ENCODE assay signal across 8 mouse cellular contexts in the genomic region with DNA sequence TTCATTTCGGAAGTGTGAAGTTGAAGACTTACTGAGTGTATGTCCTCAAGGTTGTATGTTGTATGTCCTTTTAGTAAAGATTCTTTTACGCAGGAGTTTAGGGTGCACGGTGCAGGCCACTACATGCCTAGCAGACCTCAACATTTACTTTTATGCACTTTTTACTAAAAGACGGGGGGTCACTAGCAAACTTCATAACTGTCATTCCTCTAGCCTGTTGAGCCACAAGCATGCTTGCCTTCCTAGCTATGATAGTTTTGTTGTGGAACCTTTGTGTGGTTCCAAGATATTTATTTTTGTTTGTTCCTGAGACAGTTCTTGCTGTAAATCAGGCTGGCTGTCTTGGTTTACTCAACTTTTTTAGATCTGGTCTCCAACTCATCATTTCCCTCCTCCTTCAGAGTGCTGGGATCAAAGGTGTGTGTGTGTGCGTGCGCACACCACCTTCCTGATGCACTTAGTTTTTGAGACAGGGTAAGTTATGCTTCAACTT. TPM values are rescaled to one million over a fixed set of nuclear protein-coding genes. Genes with fewer than 3 reads are reported as not detected.
DNase-seq lines count a peak whose midpoint lies in the region; ATAC-seq lines count a peak whose summit lies in the region.

No protein-coding gene starts in this region.

- H3K4me1 ChIP-seq in lung, embryonic 16.5 days (replicated peaks; ENCODE audit: control insufficient read depth, insufficient read depth, low read length) = peaks cover 23% of the 10 kb centered on the region
- H3K4me1 ChIP-seq in embryonic facial prominence, embryonic 15.5 days = peaks cover 14% of the 10 kb centered on the region; the same call in 1 of the 2 replicates
- peaks cover 24% of the 10 kb centered on the region for H3K4me1 ChIP-seq in kidney, embryonic 16.5 days (ENCODE audit: insufficient read depth, low read length)
- peaks cover 50% of the 10 kb centered on the region for H3K4me1 ChIP-seq in neural tube, embryonic 13.5 days (replicated peaks)

- H3K27me3 ChIP-seq in lung, embryonic 16.5 days (ENCODE audit: control insufficient read depth, insufficient read depth, low read depth, low read length) = no peaks in the 10 kb centered on the region
- no peaks in the 10 kb centered on the region for H3K27me3 ChIP-seq in embryonic facial prominence, embryonic 15.5 days
- no peaks in the 10 kb centered on the region for H3K27me3 ChIP-seq in kidney, embryonic 16.5 days (ENCODE audit: insufficient read depth, low read length)
- H3K27me3 ChIP-seq in neural tube, embryonic 13.5 days = no peaks in the 10 kb centered on the region

- peaks cover 23% of the 10 kb centered on the region for H3K36me3 ChIP-seq in lung, embryonic 16.5 days (ENCODE audit: control insufficient read depth, insufficient read depth, low read length)
- H3K36me3 ChIP-seq in embryonic facial prominence, embryonic 15.5 days = peaks cover 22% of the 10 kb centered on the region
- H3K36me3 ChIP-seq in kidney, embryonic 16.5 days (ENCODE audit: insufficient read depth, low read length) = peaks cover 23% of the 10 kb centered on the region
- H3K36me3 ChIP-seq in neural tube, embryonic 13.5 days = peaks cover 25% of the 10 kb centered on the region

- ATAC-seq in lung, embryonic 16.5 days (ENCODE audit: low read depth) = no peak
- ATAC-seq in embryonic facial prominence, embryonic 15.5 days (ENCODE audit: insufficient number of reproducible peaks, low FRiP score, low TSS enrichment, low read depth) = no peak
- no peak for ATAC-seq in kidney, embryonic 16.5 days (ENCODE audit: low FRiP score, low TSS enrichment)
- ATAC-seq in neural tube, embryonic 13.5 days (ENCODE audit: low read depth) = no peak

- peak overlapping the region; percentile 99 for H3K27ac ChIP-seq in lung, embryonic 16.5 days (ENCODE audit: low read length)
- H3K27ac ChIP-seq in embryonic facial prominence, embryonic 15.5 days (replicated peaks) = peak overlapping the region; percentile 99
- H3K27ac ChIP-seq in kidney, embryonic 16.5 days (ENCODE audit: low read length) = peak overlapping the region; percentile 100
- H3K27ac ChIP-seq in neural tube, embryonic 13.5 days (replicated peaks) = peak overlapping the region; percentile 98; the same call in 1 of the 2 replicates

- DNase-seq in lung, postnatal 36 days = no peak
- DNase-seq in gastrocnemius, postnatal 10 days = no peak
- no peak for DNase-seq in right cerebral cortex, postnatal 10 days (ENCODE audit: low spot score in 2 of 2)
- no peak for DNase-seq in layer of hippocampus, adult 9-11 months

- WGBS in lung, embryonic 16.5 days = 0% methylated on average over 6 of the region's 6 CpGs
- WGBS in embryonic facial prominence, embryonic 15.5 days = 0% methylated on average over 6 of the region's 6 CpGs
- WGBS in kidney, embryonic 16.5 days = 0% methylated on average over 6 of the region's 6 CpGs
- 2% methylated on average over 6 of the region's 6 CpGs for WGBS in neural tube, embryonic 13.5 days

- H3K9me3 ChIP-seq in lung, embryonic 16.5 days (ENCODE audit: control insufficient read depth, low read length) = no peaks in the 10 kb centered on the region
- H3K9me3 ChIP-seq in embryonic facial prominence, embryonic 15.5 days (replicated peaks) = no peaks in the 10 kb centered on the region
- no peaks in the 10 kb centered on the region for H3K9me3 ChIP-seq in kidney, embryonic 16.5 days (ENCODE audit: low read length)
- no peaks in the 10 kb centered on the region for H3K9me3 ChIP-seq in neural tube, embryonic 13.5 days

- H3K9ac ChIP-seq in lung, embryonic 16.5 days (ENCODE audit: low read length) = peak overlapping the region; percentile 93
- peak overlapping the region; percentile 78 for H3K9ac ChIP-seq in embryonic facial prominence, embryonic 15.5 days
- H3K9ac ChIP-seq in kidney, embryonic 16.5 days (replicated peaks; ENCODE audit: low read length) = peak overlapping the region; percentile 98
- H3K9ac ChIP-seq in neural tube, embryonic 13.5 days = peak overlapping the region; percentile 96

- H3K4me2 ChIP-seq in lung, embryonic 16.5 days (ENCODE audit: low read depth, low read length) = peak overlapping the region; percentile 83
- H3K4me2 ChIP-seq in embryonic facial prominence, embryonic 15.5 days (replicated peaks) = peak overlapping the region; percentile 79
- H3K4me2 ChIP-seq in kidney, embryonic 16.5 days (replicated peaks; ENCODE audit: low read depth, low read length) = peak overlapping the region; percentile 73
- H3K4me2 ChIP-seq in neural tube, embryonic 13.5 days = peak overlapping the region; percentile 100

- H3K4me3 ChIP-seq in lung, embryonic 16.5 days (ENCODE audit: low read length) = peak overlapping the region; percentile 73
- peak overlapping the region; percentile 72 for H3K4me3 ChIP-seq in embryonic facial prominence, embryonic 15.5 days (replicated peaks)
- peak overlapping the region; percentile 95 for H3K4me3 ChIP-seq in kidney, embryonic 16.5 days (ENCODE audit: low read length)
- peak overlapping the region; percentile 88 for H3K4me3 ChIP-seq in neural tube, embryonic 13.5 days

RNA-seq across cellular contexts. Expression of a gene that starts 1.2 kb away (rescaled TPM):
- 563 and 593 TPM in 2 replicates for polyA plus RNA-seq in lung, embryonic 16.5 days (2015; fragmentation: Nextera tagmentation; extraction: Ambion mirVana)
- polyA plus RNA-seq in embryonic facial prominence, embryonic 15.5 days (2015; fragmentation: Nextera tagmentation; extraction: Ambion mirVana) = 485 and 487 TPM in 2 replicates
- polyA plus RNA-seq in kidney, embryonic 16.5 days (2015; fragmentation: Nextera tagmentation; extraction: Ambion mirVana) = 597 and 625 TPM in 2 replicates
- polyA plus RNA-seq in neural tube, embryonic 13.5 days (2015; fragmentation: Nextera tagmentation; extraction: Ambion mirVana) = 513 and 586 TPM in 2 replicates
- total RNA-seq in gastrocnemius, postnatal 10 days (2021) = 10 to 100 TPM; 91.3 to 94.2 TPM

RNA-seq across cellular contexts. Expression of a gene that starts 25.8 kb away (rescaled TPM):
- polyA plus RNA-seq in lung, embryonic 16.5 days (2015; fragmentation: Nextera tagmentation; extraction: Ambion mirVana) = 103 and 113 TPM in 2 replicates
- 111 and 122 TPM in 2 replicates for polyA plus RNA-seq in embryonic facial prominence, embryonic 15.5 days (2015; fragmentation: Nextera tagmentation; extraction: Ambion mirVana)
- polyA plus RNA-seq in kidney, embryonic 16.5 days (2015; fragmentation: Nextera tagmentation; extraction: Ambion mirVana) = 106 and 121 TPM in 2 replicates
- polyA plus RNA-seq in neural tube, embryonic 13.5 days (2015; fragmentation: Nextera tagmentation; extraction: Ambion mirVana) = 113 and 116 TPM in 2 replicates
- total RNA-seq in gastrocnemius, postnatal 10 days (2021) = 10 to 100 TPM; 34.4 to 45.0 TPM

RNA-seq across cellular contexts. Expression of a gene that starts 57.2 kb away (rescaled TPM):
- 41.3 and 43.7 TPM in 2 replicates for polyA plus RNA-seq in lung, embryonic 16.5 days (2015; fragmentation: Nextera tagmentation; extraction: Ambion mirVana)
- polyA plus RNA-seq in embryonic facial prominence, embryonic 15.5 days (2015; fragmentation: Nextera tagmentation; extraction: Ambion mirVana) = 347 and 357 TPM in 2 replicates
- polyA plus RNA-seq in kidney, embryonic 16.5 days (2015; fragmentation: Nextera tagmentation; extraction: Ambion mirVana) = 74.1 and 81.3 TPM in 2 replicates
- polyA plus RNA-seq in neural tube, embryonic 13.5 days (2015; fragmentation: Nextera tagmentation; extraction: Ambion mirVana) = 47.2 and 51.0 TPM in 2 replicates
- total RNA-seq in gastrocnemius, postnatal 10 days (2021) = 10 to 100 TPM; 43.0 to 46.3 TPM
